Mouse (Mus musculus): Measurements from ENCODE around the gene Ide. TPM values are rescaled to one million over a fixed set of nuclear protein-coding genes. Genes with fewer than 3 reads are reported as not detected.

Gene Ide
- total RNA-seq, 2 experiments from 2014 or later = 104 to 158 TPM

DNA sequence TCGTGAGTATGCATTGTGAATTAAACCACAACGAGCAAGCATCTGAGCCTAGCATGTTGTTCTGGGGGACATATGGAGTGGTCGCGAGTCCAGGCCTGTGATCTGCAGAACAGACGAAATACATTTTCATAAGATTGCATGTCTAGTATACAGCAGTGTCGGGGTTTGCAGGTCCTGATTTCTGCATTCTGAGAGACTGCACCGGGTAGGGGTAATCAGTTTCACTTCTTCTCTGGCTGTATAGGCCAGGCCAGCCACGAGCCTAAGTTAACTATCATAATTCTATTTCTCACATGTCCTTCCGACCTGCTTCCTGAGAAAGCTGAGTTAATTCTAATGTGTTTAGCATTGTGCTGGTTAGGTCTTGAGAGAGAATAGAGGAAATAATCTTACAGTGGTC lies 52.9 kb downstream of the Ide start:
- TF ChIP-seq CTCF (IDR thresholded peaks at IDR 0.05) = no peak
- intact Hi-C loops (cut with DNase I) = no loop called here

DNA sequence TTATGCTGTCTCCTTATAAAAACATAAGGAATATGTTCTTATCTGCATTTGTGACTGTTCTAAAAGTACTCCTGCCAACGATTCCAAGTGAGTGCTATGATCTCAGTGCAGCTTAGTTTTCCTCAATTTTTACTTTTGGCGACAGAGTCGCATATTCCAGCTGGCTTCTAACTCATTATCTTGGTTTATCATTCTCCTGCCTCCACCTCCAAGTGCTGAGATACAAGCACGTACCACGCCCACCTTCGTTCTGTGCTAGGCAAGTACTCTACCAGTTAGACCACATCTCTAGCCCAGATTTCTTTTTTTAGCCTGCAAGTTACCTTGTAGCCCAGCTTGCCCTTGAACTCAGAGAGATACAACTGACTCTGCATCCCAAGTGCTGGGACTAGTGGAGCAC lies 54.5 kb downstream of the Ide start:
- intact Hi-C loops (cut with DNase I) = no loop called here
- H3K27ac ChIP-seq = no peak overlapping the region

More for the DNA sequence above, 52.9 kb downstream of the Ide start:
- DNase-seq = no peak
- no peak overlapping the region for H3K4me3 ChIP-seq
- H3K27ac ChIP-seq = no peak overlapping the region

DNA sequence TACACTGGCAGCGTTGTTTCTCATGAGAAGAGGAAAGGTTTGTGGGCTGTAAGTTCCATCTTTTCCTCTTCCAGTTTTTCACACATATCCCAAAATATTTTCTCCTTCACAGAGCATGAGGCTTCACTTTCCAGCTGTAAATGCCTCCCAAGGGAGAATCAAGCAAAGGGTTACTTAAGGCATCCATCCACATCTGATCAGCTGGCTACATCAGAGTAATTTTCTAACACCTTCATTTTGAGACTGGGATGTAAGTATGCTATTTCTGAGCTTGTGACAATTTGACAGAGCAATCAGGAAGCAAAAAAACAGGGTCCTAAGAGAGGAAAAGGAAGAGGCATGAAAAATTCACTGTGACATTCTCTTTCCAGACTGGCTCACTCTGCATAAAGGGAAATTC lies 55.9 kb downstream of the Ide start:
- no peak overlapping the region for H3K27ac ChIP-seq
- H3K4me3 ChIP-seq = no peak overlapping the region
- TF ChIP-seq CTCF (IDR thresholded peaks at IDR 0.05) = no peak
- intact Hi-C loops (cut with DNase I) = no loop called here
- no peak for DNase-seq

More for the DNA sequence above, 54.5 kb downstream of the Ide start:
- DNase-seq = no peak
- TF ChIP-seq CTCF (IDR thresholded peaks at IDR 0.05) = no peak
- no peak overlapping the region for H3K4me3 ChIP-seq

DNA sequence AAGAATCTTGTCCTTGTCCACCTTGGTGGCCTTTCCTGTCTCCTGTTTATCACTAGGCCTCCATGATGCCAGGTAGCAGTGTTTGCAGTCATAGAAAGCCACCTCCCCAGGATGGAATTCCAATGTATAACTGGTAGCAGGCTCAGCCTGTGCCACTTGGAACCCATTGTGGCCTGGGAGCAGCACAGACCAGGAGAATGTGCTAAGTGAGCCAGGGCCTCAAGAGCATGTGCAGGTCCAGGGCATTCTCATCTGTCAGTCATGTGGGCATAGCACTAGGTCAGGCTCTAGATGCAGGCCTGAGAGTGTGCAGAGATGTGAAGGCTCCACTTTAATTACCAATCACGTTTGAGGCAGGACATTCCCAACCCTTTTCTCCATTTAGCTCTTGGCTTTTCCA lies 58.5 kb downstream of the Ide start:
- no peak for TF ChIP-seq CTCF (IDR thresholded peaks at IDR 0.05)
- no peak for DNase-seq
- Histone ChIP-seq H3K27ac (no peak overlapping the region), H3K4me3 (no peak overlapping the region)
- intact Hi-C loops (cut with DNase I) = no loop called here

DNA sequence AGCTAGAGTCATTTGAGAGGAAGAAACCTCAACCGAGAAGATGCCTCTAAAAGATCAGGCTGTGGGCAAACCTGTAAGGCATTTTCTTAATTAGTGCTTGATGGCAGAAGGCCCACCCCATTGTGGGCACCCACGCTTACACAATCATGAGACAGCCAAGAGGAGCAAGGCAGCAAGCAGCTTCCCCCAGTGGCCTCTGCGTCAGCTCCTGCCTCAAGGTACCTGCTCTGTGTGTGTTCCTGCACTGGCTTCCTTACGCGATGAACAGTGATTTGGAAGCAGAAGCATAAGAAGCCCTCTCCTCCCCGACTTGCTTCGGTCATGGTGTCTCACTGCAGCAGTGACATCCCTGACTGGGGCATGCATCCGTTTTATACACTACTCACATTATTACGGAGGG lies 62.1 kb downstream of the Ide start:
- no peak for TF ChIP-seq CTCF (IDR thresholded peaks at IDR 0.05)
- no peak overlapping the region for H3K27ac ChIP-seq
- intact Hi-C loops (cut with DNase I) = no loop called here
- H3K4me3 ChIP-seq = no peak overlapping the region
- DNase-seq = no peak

DNA sequence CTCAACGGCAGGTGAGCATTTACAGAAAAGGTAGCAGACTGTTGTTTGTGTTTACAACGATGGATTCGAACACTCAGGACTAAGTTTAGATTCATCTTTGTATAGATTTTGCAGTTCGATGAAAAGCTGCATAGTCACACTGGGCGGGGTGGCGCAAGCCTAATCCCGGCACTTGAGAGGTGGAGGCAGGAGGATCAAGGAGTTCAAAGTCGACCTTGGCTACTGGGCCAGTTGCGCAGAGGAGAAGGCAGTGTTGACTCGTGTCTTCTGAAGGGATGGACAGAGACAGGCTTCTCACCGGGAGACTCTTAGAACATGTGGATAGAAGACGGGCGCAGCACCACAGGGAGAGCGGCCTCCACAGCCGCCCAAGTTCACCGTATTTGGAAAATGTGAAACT lies 68.5 kb downstream of the Ide start:
- intact Hi-C loops (cut with DNase I) = loop anchor here (5.0 kb wide), 1 partner anchor 108 kb away; the partner anchor contains the start of gene Kif11
- no peak overlapping the region for H3K27ac ChIP-seq

DNA sequence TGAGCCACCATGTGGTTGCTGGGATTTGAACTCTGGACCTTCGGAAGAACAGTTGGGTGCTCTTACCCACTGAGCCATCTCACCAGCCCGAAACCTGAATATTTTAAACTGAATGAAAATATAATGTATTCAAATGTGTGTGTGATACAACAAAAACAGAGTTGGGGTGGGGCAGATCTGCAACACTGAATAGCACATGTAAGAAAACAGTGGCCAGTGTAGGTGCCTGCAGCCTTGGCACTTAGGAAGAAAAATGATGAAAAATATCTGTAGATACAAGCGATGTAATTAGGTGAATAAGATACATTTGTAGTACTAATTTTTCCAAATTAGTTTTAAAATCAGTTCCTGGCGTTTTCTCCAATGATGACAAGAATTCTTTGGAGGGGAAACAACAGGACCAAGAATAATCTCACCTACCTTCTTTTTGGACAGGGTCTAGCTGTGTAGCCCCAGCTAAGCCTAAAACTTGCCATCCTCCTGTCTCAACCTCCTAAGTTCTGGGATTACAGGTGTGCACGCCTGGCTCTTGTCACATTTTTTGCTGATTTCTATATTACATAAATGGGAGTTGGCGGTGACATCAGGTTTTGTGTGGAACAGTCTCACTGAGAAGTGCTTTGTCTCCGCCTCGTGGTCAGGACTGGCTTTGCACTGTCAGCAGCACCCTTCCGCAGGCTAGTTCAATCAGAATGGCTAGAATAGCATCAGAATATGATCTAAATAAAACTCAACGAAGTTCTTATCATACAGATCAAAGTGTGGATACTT lies 72.1 kb downstream of the Ide start:
- H3K4me3 ChIP-seq = peak overlapping the region; percentile 30; the same call in 1 of the 2 replicates
- peak overlapping the region; percentile 55 for H3K27ac ChIP-seq
- DNase-seq = peak; percentile 91
- intact Hi-C loops (cut with DNase I) = loop anchor here (1.0 to 5.0 kb wide), 2 partner anchors 112 to 215 kb away; partner anchors contain the start of gene Kif11
- TF ChIP-seq CTCF (IDR thresholded peaks at IDR 0.05) = peak; percentile 98

More for the DNA sequence above, 68.5 kb downstream of the Ide start:
- no peak for DNase-seq
- no peak overlapping the region for H3K4me3 ChIP-seq
- no peak for TF ChIP-seq CTCF (IDR thresholded peaks at IDR 0.05)

DNA sequence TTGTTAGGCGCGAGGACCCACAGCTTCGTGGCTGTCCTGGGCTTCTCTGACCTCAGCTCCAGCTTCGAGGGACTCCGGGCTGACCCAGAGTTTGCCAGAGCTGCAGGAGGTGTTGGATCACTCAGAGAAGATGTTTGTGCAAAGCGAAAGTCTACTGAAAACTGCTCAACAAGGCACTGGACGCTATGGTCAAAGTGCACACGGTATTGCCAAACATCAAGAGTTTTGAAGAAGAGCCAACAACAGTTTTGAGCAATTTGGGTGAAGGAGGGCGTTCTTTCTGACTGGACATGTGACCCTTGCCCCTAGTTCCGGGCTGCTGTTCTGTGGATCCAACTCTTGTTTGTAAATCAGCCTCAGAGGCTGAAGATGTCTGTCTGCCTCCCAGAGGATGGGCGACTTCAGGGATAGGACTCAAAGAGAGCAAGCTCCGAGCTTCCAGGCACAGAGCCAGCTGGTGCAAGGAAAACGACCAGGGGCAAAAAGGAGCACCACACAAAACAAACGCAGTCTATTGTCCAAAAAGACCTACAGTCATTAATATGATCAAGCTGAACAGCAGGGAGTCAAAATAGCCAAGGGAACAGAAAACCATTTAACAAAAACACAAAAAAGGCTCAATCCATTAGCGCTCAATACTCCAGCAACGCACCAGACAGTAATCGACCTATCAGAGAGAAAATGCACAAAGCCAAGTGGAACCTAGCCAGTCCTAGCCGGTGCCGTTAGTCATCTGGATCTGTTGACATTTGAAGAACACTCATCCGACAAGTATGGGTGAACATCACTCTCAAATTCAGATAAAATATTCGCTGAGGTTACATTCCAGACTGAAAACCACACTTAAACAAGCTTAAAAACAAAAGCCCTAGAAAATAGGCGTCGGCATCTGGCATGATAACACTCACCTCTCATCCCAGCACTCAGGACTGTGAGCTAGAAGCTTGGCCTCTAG lies 73.4 kb downstream of the Ide start:
- DNase-seq = peak; percentile 48
- intact Hi-C loops (cut with DNase I) = loop anchor here (5.0 kb wide), 1 partner anchor 42 kb away; no protein-coding TSS in a partner anchor
- peak overlapping the region; percentile 48 for H3K27ac ChIP-seq
- H3K4me3 ChIP-seq = peak overlapping the region; percentile 36
- TF ChIP-seq CTCF (IDR thresholded peaks at IDR 0.05) = no peak

DNA sequence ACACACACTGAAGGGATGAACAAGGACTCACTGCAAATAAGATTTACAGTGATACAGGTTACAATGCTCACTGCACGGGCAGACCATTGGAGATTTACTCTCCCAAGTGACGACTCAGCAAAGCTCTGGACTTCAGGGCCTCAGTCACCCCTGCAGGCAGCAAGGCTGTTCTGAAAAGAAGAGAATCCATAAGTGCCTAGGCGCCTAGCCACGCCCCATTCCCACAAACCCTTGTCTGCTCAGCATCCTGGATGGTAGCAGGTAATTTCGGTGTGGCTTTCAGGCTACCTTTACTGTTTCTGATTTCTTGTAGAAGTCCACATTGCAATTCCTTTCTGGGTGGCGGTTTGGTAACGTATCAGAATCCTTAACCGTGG lies 74.1 kb downstream of the Ide start:
- no peak for DNase-seq
- Histone ChIP-seq H3K4me3 (peak overlapping the region; percentile 36), H3K27ac (peak overlapping the region; percentile 48)
- intact Hi-C loops (cut with DNase I) = loop anchor here (5.0 kb wide), 1 partner anchor 41 kb away; no protein-coding TSS in a partner anchor
- no peak for TF ChIP-seq CTCF (IDR thresholded peaks at IDR 0.05)

DNA sequence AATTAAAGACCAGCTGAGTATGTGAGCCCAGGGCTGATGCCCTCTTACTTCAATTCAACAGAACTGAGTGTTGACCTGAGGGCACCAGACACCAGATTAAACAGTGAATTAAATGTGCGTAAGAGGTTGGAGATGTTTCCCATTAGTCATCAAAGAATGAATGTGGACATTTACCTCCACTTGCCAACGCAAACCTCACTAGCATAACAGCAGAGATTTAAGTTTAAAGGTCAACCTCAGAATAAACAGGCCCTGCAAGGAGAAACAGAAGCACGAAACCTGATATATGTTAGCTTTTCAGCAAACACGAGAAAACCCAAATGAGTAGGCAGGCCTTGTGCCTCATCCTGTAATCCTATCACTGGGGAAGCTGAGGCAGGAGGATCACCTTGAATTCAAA lies 75.3 kb downstream of the Ide start:
- H3K4me3 ChIP-seq = no peak overlapping the region
- intact Hi-C loops (cut with DNase I) = loop anchor here (5.0 kb wide), 1 partner anchor 40 kb away; no protein-coding TSS in a partner anchor

DNA sequence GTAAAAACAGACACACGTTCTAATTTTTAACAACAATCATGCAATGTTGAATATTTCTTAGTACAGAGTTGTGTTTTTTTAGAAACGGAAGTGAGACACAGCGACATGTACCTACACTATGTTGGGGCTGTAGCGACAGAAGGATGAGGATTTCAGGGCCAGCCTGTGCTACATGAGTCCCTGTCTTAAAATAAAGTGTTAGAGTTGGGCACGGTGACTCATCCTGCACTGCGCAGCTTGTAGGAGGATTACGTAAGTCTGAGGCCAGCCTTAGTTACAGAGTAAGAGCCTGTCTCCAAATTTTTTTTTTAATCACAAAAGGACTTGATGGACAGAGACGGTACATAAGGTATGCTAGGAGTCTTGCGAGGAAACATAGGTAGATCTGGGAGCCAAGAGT lies 82.3 kb downstream of the Ide start:
- no peak for TF ChIP-seq CTCF (IDR thresholded peaks at IDR 0.05)

More for the DNA sequence above, 75.3 kb downstream of the Ide start:
- no peak for TF ChIP-seq CTCF (IDR thresholded peaks at IDR 0.05)
- no peak for DNase-seq
- peak overlapping the region; percentile 66 for H3K27ac ChIP-seq

DNA sequence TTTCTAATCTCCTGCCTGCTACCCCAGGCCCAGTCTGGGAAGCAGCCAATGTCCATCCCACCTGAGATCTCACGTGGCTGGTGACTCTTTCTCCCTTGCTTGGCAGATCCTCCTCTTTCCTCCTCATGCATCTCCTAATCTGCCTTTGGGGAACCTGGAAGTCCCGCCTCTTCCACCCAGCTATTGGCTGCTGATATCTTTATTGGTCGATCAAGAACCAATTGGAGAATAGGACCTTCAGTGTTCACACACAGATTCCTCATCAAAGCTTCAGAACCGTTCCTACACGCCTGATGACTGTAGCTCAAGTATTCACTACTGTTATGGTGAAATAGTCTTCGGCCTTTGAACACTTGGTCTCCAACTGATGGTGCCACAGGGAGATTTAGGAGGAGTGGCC lies 85.5 kb downstream of the Ide start:
- H3K27ac ChIP-seq = no peak overlapping the region
- no peak overlapping the region for H3K4me3 ChIP-seq
- no peak for TF ChIP-seq CTCF (IDR thresholded peaks at IDR 0.05)
- DNase-seq = no peak
- intact Hi-C loops (cut with DNase I) = no loop called here

More for the DNA sequence above, 82.3 kb downstream of the Ide start:
- intact Hi-C loops (cut with DNase I) = no loop called here
- Histone ChIP-seq H3K4me3 (no peak overlapping the region), H3K27ac (peak overlapping the region; percentile 31; the same call in 1 of the 2 replicates)
- DNase-seq = no peak
